Mouse (Mus musculus) erythroblast, embryonic 14.5 days (primary cell): ENCODE data around the gene Helz. TPM values are rescaled to one million over a fixed set of nuclear protein-coding genes. Genes with fewer than 3 reads are reported as not detected.

Experiments
- H3K27me3 ChIP-seq: 2 replicates; pipeline ENCODE4 v1.6.1; 2012; ENCODE audit warnings: inconsistent platforms; ENCODE audit not compliant: control insufficient read depth
- H3K36me3 ChIP-seq: 2 replicates; pipeline ENCODE4 v1.6.1; 2012; ENCODE audit warnings: mild to moderate bottlenecking, inconsistent platforms; ENCODE audit not compliant: control insufficient read depth
- H3K4me1 ChIP-seq: 2 replicates; pipeline ENCODE4 v1.6.1; 2012; ENCODE audit warnings: inconsistent platforms; ENCODE audit not compliant: control insufficient read depth
- H3K4me3 ChIP-seq: replicated peaks from 2 replicates; pipeline ENCODE3; 2012; ENCODE audit warnings: moderate library complexity, mild to moderate bottlenecking, inconsistent platforms
- H3K9me3 ChIP-seq: 2 replicates; pipeline ENCODE4 v1.6.1; 2012; ENCODE audit warnings: low read length, inconsistent platforms, mixed read lengths; ENCODE audit not compliant: control insufficient read depth
- GATA1 ChIP-seq: IDR thresholded peaks from 2 replicates; pipeline ENCODE4 v1.6.1; 2012; ENCODE audit warnings: low read length, inconsistent platforms, mixed read lengths
- TAL1 ChIP-seq: IDR thresholded peaks from 3 replicates; pipeline ENCODE4 v1.6.1; 2012; ENCODE audit warnings: low read length, inconsistent platforms, mixed read lengths
- polyA plus RNA-seq: library from polyadenylated mRNA; stranded (reverse); fragments of >175 nt; gene quantifications from 2 replicates; pipeline ENCODE4 v1.2.3, GENCODE M21; 2012

The Helz gene
- polyA plus RNA-seq, 1 experiment, result 4.3 TPM

DNA sequence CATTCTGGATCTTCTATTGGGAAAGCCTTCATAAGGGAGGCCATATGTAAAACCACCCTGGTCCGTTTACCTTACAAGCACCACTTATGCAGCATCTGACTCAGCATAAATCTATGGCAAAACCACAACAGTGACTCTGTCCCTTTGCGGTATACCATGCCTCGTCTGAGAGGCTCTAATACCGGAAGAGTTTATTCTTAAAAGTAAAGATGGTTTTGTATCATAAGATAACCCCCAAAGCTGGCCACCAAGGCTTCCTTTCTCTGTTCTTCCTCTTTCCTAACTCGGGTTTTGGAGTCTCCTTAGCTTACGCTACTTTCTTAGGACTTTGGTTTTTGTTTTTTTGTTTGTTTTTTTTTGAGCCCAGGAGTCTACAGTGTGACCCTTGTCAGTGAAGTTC is 145.6 kb downstream of the Helz start:
- Histone ChIP-seq H3K27me3 (no peaks in the 10 kb centered on the region), H3K36me3 (peaks cover 6% of the 10 kb centered on the region), H3K4me1 (no peaks in the 10 kb centered on the region), H3K9me3 (no peaks in the 10 kb centered on the region), H3K4me3 (no peak overlapping the region)
- TF ChIP-seq TAL1 (no peak), GATA1 (no peak)

DNA sequence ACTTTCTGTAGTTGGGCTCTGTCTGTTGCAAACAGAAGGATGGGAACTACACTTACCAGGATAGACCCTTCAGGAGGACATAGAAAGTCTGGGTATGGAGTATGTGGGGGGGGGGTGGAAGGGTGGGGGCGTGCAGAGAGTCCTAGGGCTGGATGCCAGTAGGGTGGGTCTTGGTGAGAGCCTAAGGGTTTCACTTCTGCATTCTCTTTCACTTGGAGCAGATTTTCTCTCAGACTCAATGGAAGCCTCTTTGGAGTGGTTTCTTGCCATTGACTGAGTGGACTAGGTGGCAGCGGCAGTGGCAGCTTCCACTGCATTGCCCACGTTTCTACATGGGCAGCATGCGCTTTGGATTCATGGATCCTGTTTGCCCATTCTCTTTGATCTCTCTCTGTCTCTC is 152.2 kb downstream of the Helz start:
- H3K9me3 ChIP-seq, result no peaks in the 10 kb centered on the region
- H3K4me1 ChIP-seq, result no peaks in the 10 kb centered on the region
- no peak overlapping the region for H3K4me3 ChIP-seq
- no peaks in the 10 kb centered on the region for H3K27me3 ChIP-seq
- TF ChIP-seq TAL1 (no peak), GATA1 (no peak)
- no peaks in the 10 kb centered on the region for H3K36me3 ChIP-seq

DNA sequence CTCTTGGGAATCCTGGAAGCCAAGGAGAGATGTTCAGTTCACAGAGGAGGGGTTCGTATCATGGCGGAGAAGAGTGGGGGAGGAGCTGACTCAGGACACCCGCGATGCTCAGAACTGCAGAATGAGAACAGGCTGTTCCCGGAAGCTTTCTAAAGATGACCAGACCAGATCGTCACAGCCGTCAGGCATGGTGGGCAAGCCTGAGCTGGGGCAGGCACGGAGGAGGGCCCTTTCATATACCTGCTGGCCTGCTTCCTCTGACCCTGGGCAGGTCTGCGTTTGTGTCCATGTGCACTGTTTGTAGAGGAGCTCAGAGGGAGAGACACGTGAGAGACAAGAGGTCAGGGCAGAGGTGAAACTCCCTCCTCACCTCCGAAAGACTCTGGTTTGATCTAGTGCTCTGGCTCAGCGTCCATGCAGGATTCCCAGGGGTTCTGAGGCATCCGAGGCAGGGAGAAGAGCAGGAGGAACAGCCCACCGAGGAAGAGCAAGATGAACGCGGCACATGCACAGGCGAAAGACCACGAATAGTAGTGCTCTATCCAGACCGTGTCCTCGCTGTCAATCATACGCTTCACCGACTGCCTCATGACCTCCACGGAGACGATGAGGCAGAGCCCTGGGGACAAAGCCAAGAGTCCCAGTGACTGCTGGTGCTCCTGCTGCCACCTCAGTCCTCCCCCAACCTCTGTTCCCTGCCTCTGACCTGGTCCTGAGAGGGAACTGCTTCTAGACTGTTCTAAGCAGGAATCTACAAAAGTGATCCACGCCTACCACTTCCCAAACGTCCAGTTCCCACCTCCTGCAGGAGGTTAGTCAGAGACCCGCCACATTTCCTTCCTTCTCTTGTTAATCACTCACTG is 155.8 kb downstream of the Helz start:
- no peaks in the 10 kb centered on the region for H3K9me3 ChIP-seq
- no peaks in the 10 kb centered on the region for H3K27me3 ChIP-seq
- H3K4me1 ChIP-seq, result no peaks in the 10 kb centered on the region
- no peak overlapping the region for H3K4me3 ChIP-seq
- H3K36me3 ChIP-seq, result no peaks in the 10 kb centered on the region
- TF ChIP-seq TAL1, result no peak
- TF ChIP-seq GATA1, result no peak

DNA sequence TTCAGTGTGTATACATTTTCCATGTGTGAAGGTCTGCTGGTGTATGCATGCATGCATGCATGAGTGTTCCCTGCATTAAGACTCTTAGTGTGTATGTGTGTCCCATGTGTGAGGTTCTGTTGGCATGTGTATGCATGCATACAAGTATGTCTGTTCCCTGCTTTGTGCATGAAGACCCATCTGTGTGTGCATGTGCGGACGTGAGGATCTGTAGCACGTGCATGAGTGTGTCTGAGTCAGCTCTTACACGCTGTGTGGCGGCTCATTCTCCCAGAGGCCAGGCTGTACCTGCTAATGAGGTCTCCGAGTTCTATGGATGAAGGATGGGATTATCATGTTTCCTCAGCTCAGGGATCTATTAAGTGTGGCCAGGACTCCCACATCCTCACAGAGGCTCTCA is 157.3 kb downstream of the Helz start:
- TF ChIP-seq GATA1 (no peak), TAL1 (no peak)
- no peak overlapping the region for H3K4me3 ChIP-seq
- no peaks in the 10 kb centered on the region for H3K27me3 ChIP-seq
- no peaks in the 10 kb centered on the region for H3K9me3 ChIP-seq
- no peaks in the 10 kb centered on the region for H3K36me3 ChIP-seq
- no peaks in the 10 kb centered on the region for H3K4me1 ChIP-seq

DNA sequence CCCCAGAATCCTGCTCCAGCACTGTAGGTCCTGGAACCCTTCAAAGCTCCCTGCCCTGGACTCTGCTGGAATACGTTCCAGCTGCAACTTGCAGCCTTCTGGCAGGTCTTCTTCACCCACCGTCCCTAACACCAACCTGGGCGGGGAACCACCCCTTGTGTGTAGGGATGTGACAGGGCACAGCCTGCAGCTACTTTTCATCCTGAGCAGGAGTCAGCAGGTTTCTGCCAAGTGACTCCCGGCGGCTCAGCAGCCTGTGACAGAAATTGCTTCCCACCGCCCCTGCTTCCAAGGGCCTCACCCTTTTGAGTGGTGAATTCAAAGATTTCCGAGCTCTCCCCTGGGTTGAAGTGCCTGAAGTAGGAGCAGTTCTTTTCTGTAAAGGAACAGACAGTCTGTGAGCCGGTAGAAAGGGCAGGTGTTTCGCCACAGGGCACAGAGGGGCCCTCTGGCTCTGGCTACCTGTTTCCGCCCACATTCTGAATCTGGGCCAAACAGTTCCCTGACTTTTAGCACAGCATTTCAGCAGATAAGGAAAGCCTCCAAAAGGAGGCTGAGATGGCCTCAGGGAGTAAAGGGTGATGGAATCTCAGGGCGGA is 157.8 kb downstream of the Helz start:
- Histone ChIP-seq H3K27me3 (no peaks in the 10 kb centered on the region), H3K9me3 (no peaks in the 10 kb centered on the region), H3K4me3 (no peak overlapping the region), H3K36me3 (no peaks in the 10 kb centered on the region), H3K4me1 (no peaks in the 10 kb centered on the region)
- TF ChIP-seq TAL1 (no peak), GATA1 (no peak)

DNA sequence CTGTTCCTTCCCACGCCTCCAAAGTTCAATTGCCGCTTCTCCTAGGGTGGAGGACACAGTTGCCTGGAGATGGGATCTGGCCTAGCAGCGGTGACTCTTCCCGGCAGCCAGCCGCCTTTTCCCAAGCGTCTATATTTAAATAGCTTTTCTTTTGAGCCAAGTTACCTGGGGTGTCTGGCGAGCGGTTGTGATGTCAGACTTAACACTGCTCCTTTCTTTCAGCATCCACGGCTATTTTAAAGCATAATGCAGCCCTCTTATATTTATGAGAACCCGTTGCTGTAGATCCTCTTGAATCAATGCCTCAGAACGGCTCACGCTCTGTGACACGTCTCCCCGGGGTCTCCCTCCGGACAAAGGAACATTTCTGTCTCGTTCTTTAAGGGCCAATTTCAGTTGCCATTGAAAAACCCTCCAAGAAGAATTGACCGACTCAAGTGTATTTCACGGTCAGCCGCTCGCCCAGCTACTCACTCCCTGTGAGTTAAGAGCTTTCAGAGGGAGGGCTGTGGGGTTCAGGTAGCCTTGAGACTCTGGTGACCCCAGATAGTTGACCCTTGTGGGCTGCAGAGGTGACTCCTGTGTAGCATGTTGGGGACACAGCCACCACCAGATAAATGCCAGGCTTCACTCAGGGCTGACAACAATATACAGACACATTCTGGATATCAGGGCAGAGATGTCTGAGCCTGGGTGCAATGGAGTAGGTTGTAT is 160.3 kb downstream of the Helz start:
- no peaks in the 10 kb centered on the region for H3K9me3 ChIP-seq
- H3K27me3 ChIP-seq, result no peaks in the 10 kb centered on the region
- no peaks in the 10 kb centered on the region for H3K4me1 ChIP-seq
- TF ChIP-seq GATA1, result no peak
- H3K36me3 ChIP-seq, result no peaks in the 10 kb centered on the region
- no peak overlapping the region for H3K4me3 ChIP-seq

DNA sequence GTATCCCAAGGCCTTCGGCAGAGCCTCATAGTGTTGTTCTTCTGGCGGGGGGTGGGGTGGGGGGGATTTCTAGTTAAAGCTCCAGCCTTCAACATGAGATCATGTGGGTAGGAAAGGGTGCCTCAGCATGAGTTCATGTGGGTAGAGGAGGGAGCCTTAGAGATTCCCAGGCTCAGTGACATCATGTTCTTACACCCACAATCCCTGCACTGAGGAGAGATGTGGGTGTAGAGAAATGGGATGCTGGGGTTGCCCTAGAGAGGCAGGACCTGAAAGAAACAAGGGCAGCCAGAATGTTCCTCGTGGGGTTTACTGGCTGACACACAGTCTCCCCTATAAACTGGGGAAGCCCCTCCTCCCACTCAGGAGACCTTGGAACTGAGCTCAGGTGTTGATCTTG is 162.6 kb downstream of the Helz start:
- Histone ChIP-seq H3K27me3 (no peaks in the 10 kb centered on the region), H3K9me3 (no peaks in the 10 kb centered on the region), H3K4me1 (no peaks in the 10 kb centered on the region), H3K4me3 (no peak overlapping the region), H3K36me3 (no peaks in the 10 kb centered on the region)
- TF ChIP-seq TAL1, result no peak
- no peak for TF ChIP-seq GATA1

DNA sequence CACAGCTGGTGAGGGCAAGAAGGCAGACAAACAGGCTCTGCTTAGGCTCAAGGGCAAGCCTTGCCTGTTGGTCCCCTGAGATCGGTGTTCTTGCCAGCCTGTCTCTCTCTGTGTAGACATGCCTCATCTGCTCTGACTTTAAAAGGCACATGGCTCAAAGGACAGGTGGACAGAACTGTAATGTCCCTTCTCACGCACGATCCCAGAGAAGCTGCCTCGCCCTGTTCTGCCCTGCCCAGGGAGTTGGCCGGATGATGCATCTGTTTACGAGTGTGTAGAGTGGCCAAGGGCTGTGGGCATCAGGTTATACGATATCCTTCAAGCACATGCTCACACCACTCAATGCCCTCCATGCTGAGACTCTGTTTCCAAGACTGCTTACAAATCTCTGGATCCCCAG is 166.6 kb downstream of the Helz start:
- Histone ChIP-seq H3K4me1 (no peaks in the 10 kb centered on the region), H3K9me3 (peaks cover 8% of the 10 kb centered on the region), H3K4me3 (no peak overlapping the region), H3K36me3 (no peaks in the 10 kb centered on the region), H3K27me3 (no peaks in the 10 kb centered on the region)
- TF ChIP-seq TAL1 (no peak), GATA1 (no peak)

DNA sequence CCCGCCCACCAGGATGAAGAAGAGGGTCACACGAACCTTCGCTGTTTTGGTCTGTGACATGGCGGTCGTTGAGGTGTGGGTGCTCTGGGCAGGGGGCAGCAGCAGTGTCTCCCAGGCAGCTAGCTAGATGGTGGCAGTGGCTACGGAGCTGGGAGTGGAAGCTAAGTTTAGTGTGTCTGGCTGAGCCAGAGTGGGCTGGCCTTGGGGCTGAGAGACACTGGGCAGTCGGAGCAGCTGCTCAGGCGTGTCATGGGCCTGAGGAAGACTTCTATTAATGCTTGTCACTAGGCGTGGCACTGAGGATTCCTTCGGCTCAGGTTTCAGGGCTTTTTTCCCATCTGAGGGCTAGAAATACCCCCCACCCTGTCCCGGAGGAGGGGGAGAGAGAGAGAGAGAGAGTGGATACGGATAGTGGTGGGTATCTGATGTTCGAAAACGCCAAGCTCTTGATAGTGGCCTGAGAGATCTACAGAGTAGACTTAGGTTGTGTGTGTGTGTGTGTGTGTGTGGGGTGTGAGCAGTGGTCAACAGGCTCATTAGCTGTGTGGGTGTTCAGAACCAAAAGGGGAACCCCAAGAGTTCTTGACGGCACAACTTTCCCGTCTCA is 168.7 kb downstream of the Helz start, which contains the start of gene Cacng1:
Cacng1 (minus strand) TSS at position 191 of the 607 bp plus-strand sequence.
- no peaks in the 10 kb centered on the region for H3K4me1 ChIP-seq
- no peaks in the 10 kb centered on the region for H3K27me3 ChIP-seq
- peaks cover 8% of the 10 kb centered on the region for H3K9me3 ChIP-seq
- no peak for TF ChIP-seq TAL1
- TF ChIP-seq GATA1, result no peak
- no peaks in the 10 kb centered on the region for H3K36me3 ChIP-seq
- H3K4me3 ChIP-seq, result no peak within 1 kb of the TSS
